In the genomic region with DNA sequence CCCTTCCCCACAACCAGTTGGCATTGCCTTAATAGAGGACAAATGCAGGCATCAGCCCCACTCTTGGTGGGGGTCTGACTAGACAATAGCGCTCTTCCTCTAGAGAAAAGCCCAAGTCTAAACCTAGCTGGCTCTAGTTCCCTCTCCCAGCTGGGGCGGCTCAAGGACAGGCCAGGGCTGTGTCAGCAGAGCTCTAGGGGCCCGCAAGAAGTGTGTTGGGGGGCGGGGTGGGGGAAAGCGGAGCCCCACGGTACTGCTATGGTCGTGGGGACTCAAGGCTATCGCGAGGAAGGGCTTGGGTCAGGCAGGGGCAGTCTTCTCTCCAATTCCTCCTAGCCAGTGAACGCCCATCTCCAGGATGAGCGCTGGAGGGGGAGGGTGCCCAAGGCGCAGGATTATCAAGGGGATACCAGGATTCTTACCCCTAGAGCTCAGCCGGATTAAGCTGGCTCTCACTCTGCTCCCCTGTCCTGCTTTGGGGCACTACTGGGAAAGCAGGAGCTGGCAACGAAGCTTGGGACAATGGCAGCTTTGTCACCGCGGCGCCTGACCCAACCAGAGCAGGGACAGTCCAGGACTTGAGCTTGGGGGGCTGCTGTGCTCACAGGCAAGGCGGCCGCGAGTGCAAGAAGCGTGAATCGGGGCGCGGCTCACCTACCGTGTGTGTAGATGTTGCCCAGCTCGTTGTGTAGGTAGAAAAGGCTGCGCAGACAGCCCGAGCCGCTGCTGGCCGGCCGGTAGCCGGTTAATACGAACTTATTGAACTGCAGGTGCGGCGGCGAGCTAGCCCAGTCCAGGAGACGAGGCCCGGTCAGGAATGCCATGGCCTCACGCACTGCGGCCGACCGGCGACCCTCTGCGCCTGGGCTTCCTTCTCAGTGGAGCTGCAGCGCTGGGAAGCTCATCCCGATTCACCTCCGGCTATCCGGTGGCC, we compare ENCODE assay signal across 8 mouse cellular contexts. TPM values are rescaled to one million over a fixed set of nuclear protein-coding genes. Genes with fewer than 3 reads are reported as not detected.
A peak's percentile ranks its signal among the peaks of the same experiment; 100 is the strongest.
DNase-seq lines count a peak whose midpoint lies in the region; ATAC-seq and TF ChIP-seq lines count a peak whose summit lies in the region.

No protein-coding gene starts in this region.

- peaks cover 39% of the 10 kb centered on the region for H3K27me3 ChIP-seq in kidney, embryonic 16.5 days (ENCODE audit: insufficient read depth, low read length)
- H3K27me3 ChIP-seq in splenic B cell, adult 2 months (ENCODE audit: control insufficient read depth, insufficient read depth, low read length, poor library complexity, severe bottlenecking) = no peaks in the 10 kb centered on the region

- peak; percentile 20 for ATAC-seq in kidney, embryonic 16.5 days (ENCODE audit: low FRiP score, low TSS enrichment)
- peak; percentile 26 for ATAC-seq in inflammation-experienced regulatory T-cells, adult 6 months

- no peak for DNase-seq in kidney, postnatal 36 days
- DNase-seq in NIH3T3 (ENCODE audit: low read depth) = peak; percentile 22
- DNase-seq in lung, postnatal 10 days = peak; percentile 48
- DNase-seq in splenic B cell, adult 2 months (ENCODE audit: low read depth, low spot score) = peak; percentile 24
- DNase-seq in c-Kit-positive CD71-positive TER-119-positive erythroid progenitor cells, embryonic 14.5 days (ENCODE audit: low spot score) = no peak

- TF ChIP-seq POLR2A in embryonic fibroblast, embryonic 13.5 days (IDR thresholded peaks at IDR 0.05; ENCODE audit: low read depth, low read length) = no peak

- TF ChIP-seq CTCF in embryonic fibroblast, embryonic 13.5 days (IDR thresholded peaks at IDR 0.05; ENCODE audit: borderline replicate concordance, insufficient read depth, low read length) = no peak

- H3K27ac ChIP-seq in kidney, embryonic 16.5 days (ENCODE audit: low read length) = peak overlapping the region; percentile 57; the same call in 1 of the 2 replicates
- no peak overlapping the region for H3K27ac ChIP-seq in embryonic fibroblast, embryonic 13.5 days (ENCODE audit: insufficient read depth, low read length)

- H3K9ac ChIP-seq in kidney, embryonic 16.5 days (replicated peaks; ENCODE audit: low read length) = peak overlapping the region; percentile 74

- whole genome bisulfite sequencing in kidney, embryonic 16.5 days = 1% methylated on average over 48 of the region's 48 CpGs

- peaks cover 34% of the 10 kb centered on the region for H3K4me1 ChIP-seq in kidney, embryonic 16.5 days (ENCODE audit: insufficient read depth, low read length)
- no peaks in the 10 kb centered on the region for H3K4me1 ChIP-seq in embryonic fibroblast, embryonic 13.5 days (ENCODE audit: control insufficient read depth, insufficient read depth, low read length)

- H3K4me3 ChIP-seq in kidney, embryonic 16.5 days (ENCODE audit: low read length) = peak overlapping the region; percentile 67
- H3K4me3 ChIP-seq in embryonic fibroblast, embryonic 13.5 days (ENCODE audit: insufficient read depth, low read length) = peak overlapping the region; percentile 43

- H3K9me3 ChIP-seq in kidney, embryonic 16.5 days (ENCODE audit: low read length) = no peaks in the 10 kb centered on the region

- H3K4me2 ChIP-seq in kidney, embryonic 16.5 days (replicated peaks; ENCODE audit: low read depth, low read length) = peak overlapping the region; percentile 99

- peaks cover 14% of the 10 kb centered on the region; the same call in 1 of the 2 replicates for H3K36me3 ChIP-seq in kidney, embryonic 16.5 days (ENCODE audit: insufficient read depth, low read length)
- H3K36me3 ChIP-seq in splenic B cell, adult 2 months (ENCODE audit: control insufficient read depth, insufficient read depth, low read length, poor library complexity, severe bottlenecking) = no peaks in the 10 kb centered on the region

RNA-seq across cellular contexts. Expression of gene Paqr4, which starts 1.2 kb away (rescaled TPM):
- 22.9 and 25.4 TPM in 2 replicates for polyA plus RNA-seq in kidney, embryonic 16.5 days (2015; fragmentation: Nextera tagmentation; extraction: Ambion mirVana)
- 5.1 and 6.3 TPM in 2 replicates for polyA plus RNA-seq in embryonic fibroblast, embryonic 13.5 days (2011; ENCODE audit: insufficient read length, low read depth, missing spikeins)
- 1 to 10 TPM; 1.3 to 7.2 (median 2.5) TPM for polyA plus RNA-seq in inflammation-experienced regulatory T-cells, adult 6 months (2017; shearing (Covaris generic))

RNA-seq across cellular contexts. Expression of gene Kremen2, which starts 6.2 kb away (rescaled TPM):
- 0.81 and 1.3 TPM in 2 replicates for polyA plus RNA-seq in kidney, embryonic 16.5 days (2015; fragmentation: Nextera tagmentation; extraction: Ambion mirVana)
- not detected in 2 replicates for polyA plus RNA-seq in embryonic fibroblast, embryonic 13.5 days (2011; ENCODE audit: insufficient read length, low read depth, missing spikeins)
- 1 to 10 TPM in 2 of 3 experiments, under 1 TPM in 1; 0.78 to 3.2 (median 1.1) TPM for polyA plus RNA-seq in inflammation-experienced regulatory T-cells, adult 6 months (2017; shearing (Covaris generic))

RNA-seq across cellular contexts. Expression of gene Pkmyt1, which starts 13.3 kb away (rescaled TPM):
- polyA plus RNA-seq in kidney, embryonic 16.5 days (2015; fragmentation: Nextera tagmentation; extraction: Ambion mirVana) = 53.0 and 56.2 TPM in 2 replicates
- 9.2 and 10.9 TPM in 2 replicates for polyA plus RNA-seq in embryonic fibroblast, embryonic 13.5 days (2011; ENCODE audit: insufficient read length, low read depth, missing spikeins)
- polyA plus RNA-seq in inflammation-experienced regulatory T-cells, adult 6 months (2017; shearing (Covaris generic)) = 10 to 100 TPM in 2 of 3 experiments, 1 to 10 TPM in 1; 7.5 to 18.5 (median 11.3) TPM

RNA-seq across cellular contexts. Expression of gene 1520401A03Rik, which starts 16.9 kb away (rescaled TPM):
- polyA plus RNA-seq in kidney, embryonic 16.5 days (2015; fragmentation: Nextera tagmentation; extraction: Ambion mirVana) = 0.15 and 0.61 TPM in 2 replicates
- polyA plus RNA-seq in embryonic fibroblast, embryonic 13.5 days (2011; ENCODE audit: insufficient read length, low read depth, missing spikeins) = not detected in 2 replicates
- not detected for polyA plus RNA-seq in inflammation-experienced regulatory T-cells, adult 6 months (2017; shearing (Covaris generic))

RNA-seq across cellular contexts. Expression of gene Flywch1, which starts 31.9 kb away (rescaled TPM):
- 101 and 104 TPM in 2 replicates for polyA plus RNA-seq in kidney, embryonic 16.5 days (2015; fragmentation: Nextera tagmentation; extraction: Ambion mirVana)
- 29.3 and 33.0 TPM in 2 replicates for polyA plus RNA-seq in embryonic fibroblast, embryonic 13.5 days (2011; ENCODE audit: insufficient read length, low read depth, missing spikeins)
- 10 to 100 TPM; 13.2 to 15.6 (median 13.7) TPM for polyA plus RNA-seq in inflammation-experienced regulatory T-cells, adult 6 months (2017; shearing (Covaris generic))

Comparison
In these comparisons a context has a peak if more than half of its experiments do, and no peak if none do; other contexts are left out.
1. DNase-seq: peak in NIH3T3 (single experiment), lung, postnatal 10 days (single experiment) and splenic B cell, adult 2 months (single experiment); none in kidney, postnatal 36 days (0 of 2) and c-Kit-positive CD71-positive TER-119-positive erythroid progenitor cells, embryonic 14.5 days (single experiment).